Mouse (Mus musculus) lung, postnatal 0 days (tissue): ENCODE measurements at regions not wholly inside any gene's neighbourhood (a gene's known extent, or its start where the extent isn't known, plus 50 kb on each side); places are given as distances from the start of the nearest gene placed in this dataset.
A peak's percentile ranks its signal among the peaks of the same experiment; 100 is the strongest.

Source experiments
- ATAC-seq: fragments of 200-750 bp; cut with Nextera tagmentation; 2 replicates; pipeline ENCODE4 v1.8.0; 2017; ENCODE audit warnings: moderate library complexity
- DNase-seq: peaks from one replicate; pipeline ENCODE4 v3.0.0-alpha.2; 2016; ENCODE audit warnings: low spot score
- H3K27ac ChIP-seq: fragments of 300-500 bp; sonication (generic); 2 replicates; pipeline ENCODE4 v1.5.1; 2014; ENCODE audit warnings: antibody characterized with exemption, mild to moderate bottlenecking, low read length, mixed read lengths
- H3K27me3 ChIP-seq: fragments of 300-500 bp; sonication (generic); replicated peaks from 2 replicates; pipeline ENCODE4 v1.6.1; 2014; ENCODE audit warnings: low read length, mixed read lengths; ENCODE audit not compliant: insufficient read depth
- H3K36me3 ChIP-seq: fragments of 300-500 bp; sonication (generic); 2 replicates; pipeline ENCODE4 v1.6.1; 2014; ENCODE audit warnings: low read length, mixed read lengths; ENCODE audit not compliant: insufficient read depth
- H3K4me1 ChIP-seq: fragments of 300-500 bp; sonication (generic); 2 replicates; pipeline ENCODE4 v1.6.1; 2014; ENCODE audit warnings: antibody characterized with exemption, low read depth, low read length, mixed read lengths; ENCODE audit not compliant: insufficient read depth
- H3K4me2 ChIP-seq: fragments of 300-500 bp; sonication (generic); replicated peaks from 2 replicates; pipeline ENCODE4 v1.6.1; 2014; ENCODE audit warnings: low read depth, mild to moderate bottlenecking, low read length, moderate library complexity, mixed read lengths
- H3K4me3 ChIP-seq: fragments of 300-500 bp; sonication (generic); 2 replicates; pipeline ENCODE4 v1.5.1; 2014; ENCODE audit warnings: low read depth, low read length
- H3K9ac ChIP-seq: fragments of 300-500 bp; sonication (generic); replicated peaks from 2 replicates; pipeline ENCODE4 v1.6.1; 2014; ENCODE audit warnings: low read depth, mild to moderate bottlenecking
- H3K9me3 ChIP-seq: fragments of 300-500 bp; sonication (generic); 2 replicates; pipeline ENCODE4 v1.6.1; 2016; ENCODE audit warnings: low read length, mixed read lengths
- CTCF ChIP-seq: IDR thresholded peaks from 2 replicates; pipeline ENCODE4 v1.5.1; 2016; ENCODE audit warnings: antibody characterized with exemption, mild to moderate bottlenecking
- EP300 ChIP-seq: IDR thresholded peaks from 2 replicates; pipeline ENCODE4 v1.6.1; 2016; ENCODE audit warnings: antibody characterized with exemption, mild to moderate bottlenecking, control low read depth
- WGBS: fragments of 180-500 bp; shearing (Covaris S2); extraction: QIAGEN DNeasy Blood & Tissue Kit; methylation state at CpG from one replicate; pipeline ENCODE4 v1.1.7; 2014; 5-methylcytosine and 5-hydroxymethylcytosine counted together

- Histone ChIP-seq H3K27me3 (no peaks in the 10 kb centered on the region), H3K4me2 (no peak overlapping the region), H3K9ac (no peak overlapping the region), H3K27ac (no peak overlapping the region), H3K9me3 (no peaks in the 10 kb centered on the region), H3K4me1 (no peaks in the 10 kb centered on the region), H3K4me3 (no peak overlapping the region), H3K36me3 (no peaks in the 10 kb centered on the region)
- ATAC-seq (no peak), DNase-seq (no peak)
- WGBS: 75% methylated on average over 4 of the region's 4 CpGs
- TF ChIP-seq EP300 (no peak), CTCF (no peak)
Observed at GRCm38 (mm10) chr17:62510184-62510583, 370.9 kb downstream of the Efna5 start.

- TF ChIP-seq EP300: no peak
- no peak for TF ChIP-seq CTCF
- H3K9ac ChIP-seq: no peak overlapping the region
- DNase-seq (peak; percentile 12), ATAC-seq (no peak)
- no peaks in the 10 kb centered on the region for H3K9me3 ChIP-seq
- no peak overlapping the region for H3K27ac ChIP-seq
- 64% methylated on average over 13 of the region's 13 CpGs for WGBS
- no peaks in the 10 kb centered on the region for H3K27me3 ChIP-seq
- H3K4me3 ChIP-seq: no peak overlapping the region
- no peaks in the 10 kb centered on the region for H3K36me3 ChIP-seq
- no peak overlapping the region for H3K4me2 ChIP-seq
- H3K4me1 ChIP-seq: no peaks in the 10 kb centered on the region
Observed at GRCm38 (mm10) chr17:62507766-62508485, 373.2 kb downstream of the Efna5 start.

- no peaks in the 10 kb centered on the region for H3K27me3 ChIP-seq
- ATAC-seq: no peak
Observed at GRCm38 (mm10) chr17:62504691-62505090, 376.4 kb downstream of the Efna5 start.

GRCm38 (mm10) chr17:62470739-62471138 lies 410.4 kb downstream of the Efna5 start:
- no peak overlapping the region for H3K4me2 ChIP-seq
- TF ChIP-seq CTCF (no peak), EP300 (no peak)
- H3K36me3 ChIP-seq: no peaks in the 10 kb centered on the region
- DNase-seq (no peak), ATAC-seq (no peak)
- H3K27ac ChIP-seq: no peak overlapping the region
- WGBS: 68% methylated on average over 5 of the region's 5 CpGs
- no peak overlapping the region for H3K9ac ChIP-seq
- H3K9me3 ChIP-seq: no peaks in the 10 kb centered on the region
- no peaks in the 10 kb centered on the region for H3K27me3 ChIP-seq
- H3K4me3 ChIP-seq: no peak overlapping the region
- no peaks in the 10 kb centered on the region for H3K4me1 ChIP-seq

More at GRCm38 (mm10) chr17:62504691-62505090, 376.4 kb downstream of the Efna5 start:
- Histone ChIP-seq H3K27ac (no peak overlapping the region), H3K4me2 (no peak overlapping the region), H3K4me3 (no peak overlapping the region), H3K4me1 (no peaks in the 10 kb centered on the region), H3K36me3 (no peaks in the 10 kb centered on the region), H3K9ac (no peak overlapping the region), H3K9me3 (no peaks in the 10 kb centered on the region)
- TF ChIP-seq CTCF: no peak
- TF ChIP-seq EP300: no peak
- 69% methylated on average over 6 of the region's 6 CpGs for WGBS
- DNase-seq: no peak

GRCm38 (mm10) chr17:62469367-62469766 lies 411.8 kb downstream of the Efna5 start:
- 85% methylated on average over 1 of the region's 1 CpGs for WGBS
- Histone ChIP-seq H3K9me3 (no peaks in the 10 kb centered on the region), H3K36me3 (no peaks in the 10 kb centered on the region), H3K4me1 (no peaks in the 10 kb centered on the region), H3K27me3 (no peaks in the 10 kb centered on the region), H3K9ac (no peak overlapping the region), H3K4me2 (no peak overlapping the region), H3K27ac (no peak overlapping the region), H3K4me3 (no peak overlapping the region)
- TF ChIP-seq CTCF: no peak
- TF ChIP-seq EP300: no peak
- DNase-seq (no peak), ATAC-seq (no peak)

- Histone ChIP-seq H3K36me3 (no peaks in the 10 kb centered on the region), H3K9me3 (no peaks in the 10 kb centered on the region), H3K4me2 (no peak overlapping the region), H3K9ac (no peak overlapping the region), H3K27ac (no peak overlapping the region), H3K27me3 (no peaks in the 10 kb centered on the region), H3K4me1 (no peaks in the 10 kb centered on the region), H3K4me3 (no peak overlapping the region)
- 52% methylated on average over 7 of the region's 7 CpGs for WGBS
- DNase-seq: no peak
- ATAC-seq: no peak
- TF ChIP-seq EP300 (no peak), CTCF (no peak)
Observed at GRCm38 (mm10) chr17:62468859-62469258, 412.3 kb downstream of the Efna5 start.

GRCm38 (mm10) chr17:62467072-62467471 lies 414.0 kb downstream of the Efna5 start:
- Histone ChIP-seq H3K4me2 (no peak overlapping the region), H3K9me3 (no peaks in the 10 kb centered on the region), H3K27me3 (no peaks in the 10 kb centered on the region), H3K4me3 (no peak overlapping the region), H3K27ac (no peak overlapping the region), H3K36me3 (no peaks in the 10 kb centered on the region), H3K9ac (no peak overlapping the region), H3K4me1 (no peaks in the 10 kb centered on the region)
- ATAC-seq (no peak), DNase-seq (no peak)
- no peak for TF ChIP-seq EP300
- 86% methylated on average over 5 of the region's 5 CpGs for WGBS
